Mouse (Mus musculus): ENCODE data around the gene Galnt9. TPM values are rescaled to one million over a fixed set of nuclear protein-coding genes. Genes with fewer than 3 reads are reported as not detected.

Galnt9 gene
- polyA plus RNA-seq, 1 experiment from 2014 or later, result not detected

GRCm38 (mm10) chr5:110624319-110624718 is 80.2 kb downstream of the Galnt9 start:
- H3K4me1 ChIP-seq, result peaks cover 5% of the 10 kb centered on the region; the same call in 1 of the 2 replicates
- WGBS, result 81% methylated on average over 2 of the region's 2 CpGs
- DNase-seq (ENCODE audit: low spot score), result no peak

GRCm38 (mm10) chr5:110627351-110627750 is 83.2 kb downstream of the Galnt9 start:
- Histone ChIP-seq H3K4me3 (no peak overlapping the region), H3K9me3 (no peaks in the 10 kb centered on the region), H3K36me3 (no peaks in the 10 kb centered on the region), H3K27ac (no peak overlapping the region), H3K27me3 (ENCODE audit: insufficient read depth, poor library complexity, severe bottlenecking) (peaks cover 32% of the 10 kb centered on the region; the same call in 1 of the 2 replicates), H3K4me1 (peaks cover 5% of the 10 kb centered on the region; the same call in 1 of the 2 replicates)
- WGBS, result 55% methylated on average over 10 of the region's 10 CpGs
- no peak for DNase-seq (ENCODE audit: low spot score)

More at GRCm38 (mm10) chr5:110624319-110624718, 80.2 kb downstream of the Galnt9 start:
- Histone ChIP-seq H3K36me3 (no peaks in the 10 kb centered on the region), H3K9me3 (no peaks in the 10 kb centered on the region), H3K4me3 (no peak overlapping the region), H3K27me3 (ENCODE audit: insufficient read depth, poor library complexity, severe bottlenecking) (peaks cover 26% of the 10 kb centered on the region; the same call in 1 of the 2 replicates), H3K27ac (no peak overlapping the region)

GRCm38 (mm10) chr5:110628156-110628555 is 84.0 kb downstream of the Galnt9 start:
- DNase-seq (ENCODE audit: low spot score), result no peak
- peaks cover 32% of the 10 kb centered on the region; the same call in 1 of the 2 replicates for H3K27me3 ChIP-seq (ENCODE audit: insufficient read depth, poor library complexity, severe bottlenecking)
- H3K4me3 ChIP-seq, result peak overlapping the region; percentile 10; the same call in 1 of the 2 replicates
- no peaks in the 10 kb centered on the region for H3K36me3 ChIP-seq
- H3K4me1 ChIP-seq, result peaks cover 5% of the 10 kb centered on the region; the same call in 1 of the 2 replicates
- 14% methylated on average over 19 of the region's 19 CpGs for WGBS
- no peak overlapping the region for H3K27ac ChIP-seq
- no peaks in the 10 kb centered on the region for H3K9me3 ChIP-seq

- no peak overlapping the region for H3K4me3 ChIP-seq
- DNase-seq (ENCODE audit: low spot score), result no peak
- 75% methylated on average over 2 of the region's 2 CpGs for WGBS
These were observed 85.5 kb downstream of the Galnt9 start for GRCm38 (mm10) chr5:110629525-110630120.

GRCm38 (mm10) chr5:110635951-110636707 is 92.0 kb downstream of the Galnt9 start:
- no peak overlapping the region for H3K4me3 ChIP-seq
- no peak for DNase-seq (ENCODE audit: low spot score)
- H3K4me1 ChIP-seq, result no peaks in the 10 kb centered on the region

More at GRCm38 (mm10) chr5:110629525-110630120, 85.5 kb downstream of the Galnt9 start:
- Histone ChIP-seq H3K36me3 (no peaks in the 10 kb centered on the region), H3K27me3 (ENCODE audit: insufficient read depth, poor library complexity, severe bottlenecking) (peaks cover 32% of the 10 kb centered on the region; the same call in 1 of the 2 replicates), H3K9me3 (no peaks in the 10 kb centered on the region), H3K27ac (no peak overlapping the region), H3K4me1 (peaks cover 5% of the 10 kb centered on the region; the same call in 1 of the 2 replicates)

GRCm38 (mm10) chr5:110638306-110639074 is 94.3 kb downstream of the Galnt9 start:
- WGBS, result 78% methylated on average over 7 of the region's 7 CpGs
- H3K4me3 ChIP-seq, result no peak overlapping the region
- no peaks in the 10 kb centered on the region for H3K36me3 ChIP-seq
- no peak overlapping the region for H3K27ac ChIP-seq
- peaks cover 3% of the 10 kb centered on the region; the same call in 1 of the 2 replicates for H3K27me3 ChIP-seq (ENCODE audit: insufficient read depth, poor library complexity, severe bottlenecking)
- no peak for DNase-seq (ENCODE audit: low spot score)
- no peaks in the 10 kb centered on the region for H3K4me1 ChIP-seq
- no peaks in the 10 kb centered on the region for H3K9me3 ChIP-seq

More at GRCm38 (mm10) chr5:110635951-110636707, 92.0 kb downstream of the Galnt9 start:
- H3K27me3 ChIP-seq (ENCODE audit: insufficient read depth, poor library complexity, severe bottlenecking), result peaks cover 3% of the 10 kb centered on the region; the same call in 1 of the 2 replicates
- no peak overlapping the region for H3K27ac ChIP-seq
- no peaks in the 10 kb centered on the region for H3K9me3 ChIP-seq
- H3K36me3 ChIP-seq, result no peaks in the 10 kb centered on the region
- WGBS, result 41% methylated on average over 6 of the region's 6 CpGs

- Histone ChIP-seq H3K27ac (peak overlapping the region; percentile 64; the same call in 1 of the 2 replicates), H3K9me3 (no peaks in the 10 kb centered on the region), H3K4me1 (no peaks in the 10 kb centered on the region), H3K4me3 (peak overlapping the region; percentile 43), H3K27me3 (ENCODE audit: insufficient read depth, poor library complexity, severe bottlenecking) (peaks cover 3% of the 10 kb centered on the region; the same call in 1 of the 2 replicates), H3K36me3 (no peaks in the 10 kb centered on the region)
- DNase-seq (ENCODE audit: low spot score), result peak; percentile 86
- WGBS, result 20% methylated on average over 12 of the region's 12 CpGs
These were observed 95.3 kb downstream of the Galnt9 start for GRCm38 (mm10) chr5:110639459-110639858.

GRCm38 (mm10) chr5:110646377-110646776 is 102.2 kb downstream of the Galnt9 start:
- Histone ChIP-seq H3K4me3 (no peak overlapping the region), H3K9me3 (no peaks in the 10 kb centered on the region), H3K27ac (no peak overlapping the region), H3K4me1 (no peaks in the 10 kb centered on the region), H3K27me3 (ENCODE audit: insufficient read depth, poor library complexity, severe bottlenecking) (no peaks in the 10 kb centered on the region), H3K36me3 (peaks cover 63% of the 10 kb centered on the region)
- DNase-seq (ENCODE audit: low spot score), result no peak

- WGBS, result under 1% methylated on average over 91 of the region's 91 CpGs
- no peaks in the 10 kb centered on the region for H3K9me3 ChIP-seq
- no peaks in the 10 kb centered on the region for H3K27me3 ChIP-seq (ENCODE audit: insufficient read depth, poor library complexity, severe bottlenecking)
- DNase-seq (ENCODE audit: low spot score), result peak; percentile 96
- peaks cover 20% of the 10 kb centered on the region for H3K4me1 ChIP-seq
- H3K36me3 ChIP-seq, result peaks cover 78% of the 10 kb centered on the region
- peak within 1 kb of the TSS; percentile 84 for H3K4me3 ChIP-seq
- H3K27ac ChIP-seq, result peak within 1 kb of the TSS; percentile 86
These were observed 108.8 kb downstream of the Galnt9 start, which contains the start of the genes Noc4l and Ddx51 for GRCm38 (mm10) chr5:110652719-110653648. Noc4l (minus strand) TSS chr5:110653417. Ddx51 (plus strand) TSS chr5:110653451.

GRCm38 (mm10) chr5:110653686-110654085 is 109.5 kb downstream of the Galnt9 start:
- WGBS, result 2% methylated on average over 37 of the region's 37 CpGs
- H3K4me1 ChIP-seq, result peaks cover 20% of the 10 kb centered on the region
- peak; percentile 79 for DNase-seq (ENCODE audit: low spot score)
- H3K27me3 ChIP-seq (ENCODE audit: insufficient read depth, poor library complexity, severe bottlenecking), result no peaks in the 10 kb centered on the region
- peaks cover 78% of the 10 kb centered on the region for H3K36me3 ChIP-seq
- H3K4me3 ChIP-seq, result peak overlapping the region; percentile 84
- H3K27ac ChIP-seq, result peak overlapping the region; percentile 86
- H3K9me3 ChIP-seq, result no peaks in the 10 kb centered on the region

- H3K27me3 ChIP-seq (ENCODE audit: insufficient read depth, poor library complexity, severe bottlenecking), result no peaks in the 10 kb centered on the region
- no peaks in the 10 kb centered on the region for H3K9me3 ChIP-seq
- DNase-seq (ENCODE audit: low spot score), result no peak
- H3K27ac ChIP-seq, result no peak overlapping the region
- no peaks in the 10 kb centered on the region for H3K4me1 ChIP-seq
- H3K36me3 ChIP-seq, result peaks cover 92% of the 10 kb centered on the region
- H3K4me3 ChIP-seq, result no peak overlapping the region
These were observed 115.5 kb downstream of the Galnt9 start for GRCm38 (mm10) chr5:110659682-110660081.

- no peak for DNase-seq (ENCODE audit: low spot score)
- Histone ChIP-seq H3K9me3 (no peaks in the 10 kb centered on the region), H3K27ac (no peak overlapping the region), H3K36me3 (peaks cover 92% of the 10 kb centered on the region), H3K27me3 (ENCODE audit: insufficient read depth, poor library complexity, severe bottlenecking) (no peaks in the 10 kb centered on the region), H3K4me1 (no peaks in the 10 kb centered on the region), H3K4me3 (no peak overlapping the region)
- 84% methylated on average over 2 of the region's 2 CpGs for WGBS
These were observed 119.9 kb downstream of the Galnt9 start for GRCm38 (mm10) chr5:110664041-110664440.
